Mouse (Mus musculus) bone marrow, adult 2 months (tissue): ENCODE measurements around the gene Naxd. TPM values are rescaled to one million over a fixed set of nuclear protein-coding genes. Genes with fewer than 3 reads are reported as not detected.
A peak's percentile ranks its signal among the peaks of the same experiment; 100 is the strongest.
"Not testable (repeated sequence)": the region's sequence is repeated elsewhere in the genome, so short reads cannot be mapped to it uniquely, and the experiment has no call there.

Source experiments
- H3K27ac ChIP-seq: fragments of 200-500 bp; 2 replicates; pipeline ENCODE4 v1.5.1; 2012; ENCODE audit warnings: low read depth, mild to moderate bottlenecking, control low read depth, inconsistent platforms, low read length; ENCODE audit not compliant: control insufficient read depth, poor library complexity, insufficient read depth
- H3K4me1 ChIP-seq: fragments of 200-500 bp; 2 replicates; pipeline ENCODE4 v1.6.1; 2011; ENCODE audit warnings: low read length; ENCODE audit not compliant: control insufficient read depth, insufficient read depth
- H3K4me3 ChIP-seq: fragments of 200-500 bp; replicated peaks from 2 replicates; pipeline ENCODE3; 2011; ENCODE audit warnings: mild to moderate bottlenecking, low read depth, low read length, control low read depth; ENCODE audit not compliant: control insufficient read depth
- CTCF ChIP-seq: fragments of 200-500 bp; IDR thresholded peaks from 2 replicates; pipeline ENCODE4 v1.5.1; 2011; ENCODE audit warnings: low read length, control low read depth; ENCODE audit not compliant: control insufficient read depth, insufficient read depth
- POLR2A ChIP-seq: fragments of 200-500 bp; IDR thresholded peaks from 2 replicates; pipeline ENCODE4 v1.6.1; 2011; ENCODE audit warnings: low read depth, mild to moderate bottlenecking, control low read depth, low read length, borderline replicate concordance; ENCODE audit not compliant: control insufficient read depth
- whole genome bisulfite sequencing: fragments of 180-500 bp; shearing (Covaris S2); methylation state at CpG from one replicate; pipeline ENCODE4 v1.1.7; 2018; 5-methylcytosine and 5-hydroxymethylcytosine counted together
- polyA plus RNA-seq: library from polyadenylated mRNA; stranded (reverse); fragments of >200 nt; gene quantifications from 2 replicates; pipeline ENCODE4 v1.2.4, GENCODE M21; 2011; ENCODE audit warnings: low replicate concordance; ENCODE audit not compliant: missing spikeins, insufficient read depth, insufficient read length

The Naxd gene
- polyA plus RNA-seq, 1 experiment, result 74.0 TPM

DNA sequence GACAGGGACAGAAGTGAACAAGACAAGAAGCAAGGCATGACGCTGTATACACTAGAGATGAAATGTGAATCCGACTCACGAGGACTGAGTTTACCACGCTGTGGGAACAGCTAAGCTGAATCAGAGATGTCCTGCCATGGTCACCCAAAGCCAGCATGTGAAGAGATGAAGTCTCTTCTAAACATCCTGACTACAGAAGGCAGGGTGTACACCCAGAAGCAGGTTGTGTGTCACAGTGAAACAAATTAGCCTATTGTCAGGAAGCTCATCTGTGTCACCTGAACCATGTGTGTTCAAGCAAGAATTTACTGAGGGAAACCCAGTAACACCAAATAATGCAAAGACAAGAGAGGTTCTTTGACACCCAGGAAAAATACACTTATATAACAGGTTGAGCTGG, 31.7 kb upstream of the Naxd start:
- H3K4me3 ChIP-seq, result no peak overlapping the region
- H3K27ac ChIP-seq, result no peak overlapping the region
- WGBS, result 80% methylated on average over 4 of the region's 4 CpGs
- peaks cover 11% of the 10 kb centered on the region; the same call in 1 of the 2 replicates for H3K4me1 ChIP-seq
- no peak for TF ChIP-seq CTCF
- no peak for TF ChIP-seq POLR2A

- H3K27ac ChIP-seq, H3K4me3 ChIP-seq, H3K4me1 ChIP-seq: not testable (repeated sequence)
- 84% methylated on average over 5 of the region's 5 CpGs for WGBS
Measured at GRCm38 (mm10) chr8:11466528-11466927, 30.8 kb upstream of the Naxd start.

DNA sequence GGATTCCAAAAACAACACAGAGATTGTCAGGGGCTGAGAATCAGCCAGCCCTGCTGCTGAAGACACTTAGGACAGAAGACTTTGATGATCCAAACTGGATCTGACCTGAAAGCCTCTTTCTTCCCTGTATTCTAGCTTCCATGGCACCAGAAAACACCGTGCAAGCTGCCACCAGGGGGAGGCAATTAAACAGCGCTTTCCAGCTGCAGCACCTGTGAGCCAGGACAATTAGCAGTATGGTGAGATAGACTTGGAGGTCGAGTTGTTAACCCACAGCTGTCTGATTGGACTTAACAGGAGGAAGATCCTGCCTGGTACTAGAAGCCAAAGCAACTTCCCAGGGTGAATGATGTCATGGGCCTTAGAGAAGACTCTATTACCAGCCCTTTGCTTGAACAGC, 28.2 kb upstream of the Naxd start:
- 31% methylated on average over 3 of the region's 3 CpGs for WGBS
- Histone ChIP-seq H3K4me3 (no peak overlapping the region), H3K27ac (no peak overlapping the region), H3K4me1 (peaks cover 4% of the 10 kb centered on the region; the same call in 1 of the 2 replicates)
- peak; percentile 41 for TF ChIP-seq CTCF
- no peak for TF ChIP-seq POLR2A

DNA sequence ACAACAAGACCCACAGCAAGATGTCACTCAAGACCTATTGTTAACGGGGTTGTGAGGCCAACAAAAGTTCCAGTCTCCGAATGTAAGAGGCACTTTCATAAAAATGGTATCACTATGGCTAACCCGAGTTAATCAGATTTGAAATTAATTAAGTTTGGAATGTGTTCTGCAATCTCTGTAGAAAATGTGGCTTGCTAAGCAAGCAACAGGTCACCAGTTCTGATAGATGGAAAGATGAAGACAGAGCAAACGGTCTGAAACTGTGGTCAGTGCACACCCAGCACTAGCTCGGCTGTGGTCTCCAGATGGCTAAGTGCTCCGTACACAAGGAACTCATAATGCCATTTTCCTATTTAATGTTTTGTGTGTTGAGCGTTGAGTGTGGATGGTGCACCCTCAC, 26.6 kb upstream of the Naxd start:
- H3K4me1 ChIP-seq, result peaks cover 1% of the 10 kb centered on the region; the same call in 1 of the 2 replicates
- H3K27ac ChIP-seq, result no peak overlapping the region
- 77% methylated on average over 7 of the region's 7 CpGs for WGBS
- no peak for TF ChIP-seq POLR2A
- no peak for TF ChIP-seq CTCF
- no peak overlapping the region for H3K4me3 ChIP-seq

DNA sequence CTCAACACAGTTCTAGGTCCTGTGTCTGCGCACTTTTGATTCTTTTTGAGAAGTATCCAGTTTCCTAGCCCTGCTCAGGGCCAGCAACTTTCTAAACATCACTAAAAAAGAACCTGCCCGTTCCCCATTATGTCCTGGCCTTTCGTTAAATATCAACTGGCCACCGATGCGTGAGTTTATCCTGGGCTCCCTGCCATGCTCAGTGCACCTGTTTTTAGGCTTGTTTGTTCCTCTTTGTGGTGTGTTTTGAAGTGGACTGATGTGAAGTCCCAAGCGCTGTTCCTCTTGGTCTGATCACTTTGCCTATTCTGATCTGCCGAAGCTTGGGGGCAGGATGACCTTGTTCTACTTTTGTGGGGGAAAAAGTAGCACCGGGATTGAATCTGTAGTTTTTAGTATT, 26.0 kb upstream of the Naxd start:
- WGBS, result 26% methylated on average over 8 of the region's 8 CpGs
- H3K4me3 ChIP-seq, result no peak overlapping the region
- peaks cover 1% of the 10 kb centered on the region; the same call in 1 of the 2 replicates for H3K4me1 ChIP-seq
- TF ChIP-seq CTCF, result no peak
- no peak for TF ChIP-seq POLR2A
- H3K27ac ChIP-seq, result no peak overlapping the region

- 58% methylated on average over 4 of the region's 4 CpGs for WGBS
- Histone ChIP-seq H3K4me1 (peaks cover 1% of the 10 kb centered on the region; the same call in 1 of the 2 replicates), H3K27ac (no peak overlapping the region), H3K4me3 (no peak overlapping the region)
- TF ChIP-seq POLR2A, result no peak
- TF ChIP-seq CTCF, result no peak
Measured at GRCm38 (mm10) chr8:11473072-11473471, 24.2 kb upstream of the Naxd start.

GRCm38 (mm10) chr8:11475397-11475796, 21.9 kb upstream of the Naxd start:
- no peak for TF ChIP-seq CTCF
- no peak for TF ChIP-seq POLR2A
- Histone ChIP-seq H3K4me3 (no peak overlapping the region), H3K4me1 (peaks cover 1% of the 10 kb centered on the region; the same call in 1 of the 2 replicates), H3K27ac (peak overlapping the region; percentile 62)
- WGBS, result 63% methylated on average over 9 of the region's 10 CpGs

DNA sequence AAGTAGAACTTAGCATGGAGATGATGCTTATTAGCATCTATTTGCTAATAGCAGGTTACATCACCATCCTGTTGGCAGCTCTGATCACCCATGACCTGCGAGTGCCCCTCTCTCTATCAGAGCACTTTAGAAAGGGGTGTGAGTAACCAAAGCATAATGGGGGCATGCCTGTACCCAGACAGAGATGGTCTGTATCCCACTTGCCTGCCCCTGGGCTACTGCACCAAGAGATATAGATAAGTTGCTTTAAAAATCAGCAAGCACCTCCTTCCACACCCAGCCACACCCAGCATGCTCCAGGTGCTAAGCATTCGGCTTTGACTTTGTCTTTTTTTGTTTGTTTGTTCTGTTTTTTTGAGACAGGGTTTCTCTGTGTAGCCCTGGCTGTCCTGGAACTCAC, 21.4 kb upstream of the Naxd start:
- 39% methylated on average over 2 of the region's 2 CpGs for WGBS
- Histone ChIP-seq H3K4me3 (no peak overlapping the region), H3K27ac (no peak overlapping the region; the same call in 1 of the 2 replicates), H3K4me1 (peaks cover 1% of the 10 kb centered on the region; the same call in 1 of the 2 replicates)
- TF ChIP-seq CTCF (no peak), POLR2A (no peak)

DNA sequence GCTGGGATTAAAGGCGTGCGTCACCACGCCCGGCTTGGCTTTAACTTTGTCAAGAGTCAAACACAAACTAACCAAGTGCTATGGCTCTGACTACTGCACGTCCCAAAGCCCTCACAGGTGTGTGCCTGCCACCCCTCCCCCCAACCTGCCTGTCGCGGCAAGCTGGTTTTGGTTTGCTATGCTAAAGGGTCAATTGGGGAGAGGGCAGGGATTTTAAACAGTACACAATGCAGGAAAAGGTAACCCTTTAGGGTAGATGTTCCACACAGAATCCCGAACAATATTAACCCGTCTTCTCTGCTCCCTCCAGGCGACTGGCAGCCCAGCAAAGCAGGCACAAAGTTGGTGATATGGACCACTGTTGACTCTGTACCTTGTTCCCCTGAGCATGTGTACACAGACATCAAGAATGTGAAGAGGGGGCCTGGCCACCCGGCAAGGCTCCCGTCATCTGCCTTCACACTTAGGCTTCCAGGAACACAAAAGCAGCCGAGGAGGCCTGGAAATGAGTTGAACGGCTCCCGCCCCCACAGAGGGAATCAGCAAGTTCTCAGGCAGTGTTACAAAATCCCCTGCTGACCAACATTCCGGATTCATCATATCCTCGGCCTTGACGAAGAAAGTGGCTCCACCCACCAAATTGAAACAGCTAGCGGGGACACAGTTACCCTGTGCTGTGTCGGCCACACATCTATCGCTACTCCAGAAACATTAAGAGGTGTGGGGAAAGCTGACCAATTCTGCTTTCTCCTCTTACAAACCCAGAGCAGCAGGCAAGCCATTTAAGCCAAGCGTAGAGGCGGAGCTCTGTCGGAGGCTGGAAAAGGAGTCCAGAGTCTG, 20.7 kb upstream of the Naxd start:
- 26% methylated on average over 24 of the region's 24 CpGs for WGBS
- Histone ChIP-seq H3K27ac (peak overlapping the region; percentile 77), H3K4me1 (peaks cover 1% of the 10 kb centered on the region; the same call in 1 of the 2 replicates), H3K4me3 (peak overlapping the region; percentile 47)
- TF ChIP-seq CTCF (no peak), POLR2A (no peak)
